Mouse (Mus musculus): ENCODE measurements at regions not wholly inside any gene's neighbourhood (a gene's known extent, or its start where the extent isn't known, plus 50 kb on each side); places are given as distances from the start of the nearest gene placed in this dataset.
"Not testable (repeated sequence)": the region's sequence is repeated elsewhere in the genome, so short reads cannot be mapped to it uniquely, and the experiment has no call there.

DNA sequence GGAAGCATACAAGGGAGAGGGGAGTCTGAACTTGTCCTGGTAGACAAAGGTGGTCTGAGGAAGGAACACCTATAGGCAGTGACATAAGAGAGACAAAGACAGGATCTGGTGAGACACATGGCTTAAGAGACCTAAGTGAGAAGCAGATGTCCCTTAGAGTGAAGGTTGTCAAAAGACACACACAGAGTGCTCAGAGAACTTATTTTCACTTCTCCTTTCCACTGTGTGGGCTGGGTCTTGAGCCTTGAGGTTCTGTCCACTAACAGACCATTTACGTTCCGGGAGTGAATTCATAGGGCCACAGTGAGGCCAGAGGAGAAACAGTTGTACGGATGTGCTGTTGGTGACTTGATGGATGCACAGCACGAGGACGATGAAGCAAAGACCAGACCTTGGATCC, 422.8 kb downstream of the Tcerg1l start:
- no peaks in the 10 kb centered on the region for H3K36me3 ChIP-seq (ENCODE audit: control insufficient read depth, insufficient read depth, low read length)
- WGBS = 93% methylated on average over 5 of the region's 5 CpGs

DNA sequence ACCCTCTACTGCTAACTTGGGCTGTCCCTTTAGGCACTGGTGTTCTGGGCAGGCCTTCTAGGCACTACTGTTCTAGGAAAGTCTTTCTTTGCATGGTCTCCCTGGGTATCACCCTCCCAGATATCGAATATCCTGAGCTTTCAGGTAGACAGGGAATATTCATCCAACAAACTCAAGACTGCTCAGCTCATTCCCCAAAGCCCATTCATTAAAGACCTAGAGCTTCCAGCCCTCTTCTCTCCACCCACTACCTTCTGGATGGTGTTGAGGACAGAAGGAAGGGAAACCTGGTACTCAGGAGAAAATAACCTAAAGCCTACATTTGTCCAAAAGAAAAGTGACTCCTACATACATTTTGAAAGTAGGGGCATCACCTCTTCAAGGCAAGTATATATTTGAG, 420.0 kb downstream of the Tcerg1l start:
- no peak overlapping the region for H3K4me2 ChIP-seq (ENCODE audit: low read length)
- DNase-seq (ENCODE audit: low spot score) (no peak), ATAC-seq (no peak)
- H3K27me3 ChIP-seq (replicated peaks; ENCODE audit: control insufficient read depth, insufficient read depth, low read length) = no peaks in the 10 kb centered on the region
- WGBS = 79% methylated on average over 1 of the region's 1 CpGs
- no peak overlapping the region for H3K9ac ChIP-seq (ENCODE audit: low read length)
- H3K27ac ChIP-seq (ENCODE audit: low read depth, low read length) = no peak overlapping the region
- no peak overlapping the region for H3K4me3 ChIP-seq (ENCODE audit: low read depth, low read length)
- H3K9me3 ChIP-seq (replicated peaks; ENCODE audit: control insufficient read depth, low read length) = no peaks in the 10 kb centered on the region
- no peaks in the 10 kb centered on the region for H3K36me3 ChIP-seq (ENCODE audit: control insufficient read depth, insufficient read depth, low read length)
- no peaks in the 10 kb centered on the region for H3K4me1 ChIP-seq (ENCODE audit: control insufficient read depth, insufficient read depth, low read length)

More for the DNA sequence above, 422.8 kb downstream of the Tcerg1l start:
- no peaks in the 10 kb centered on the region for H3K9me3 ChIP-seq (replicated peaks; ENCODE audit: control insufficient read depth, low read length)
- H3K4me2 ChIP-seq (ENCODE audit: low read length) = no peak overlapping the region
- no peak for DNase-seq (ENCODE audit: low spot score)
- H3K27me3 ChIP-seq (replicated peaks; ENCODE audit: control insufficient read depth, insufficient read depth, low read length) = no peaks in the 10 kb centered on the region
- H3K27ac ChIP-seq (ENCODE audit: low read depth, low read length) = no peak overlapping the region
- no peak overlapping the region for H3K9ac ChIP-seq (ENCODE audit: low read length)
- ATAC-seq = no peak
- no peak overlapping the region for H3K4me3 ChIP-seq (ENCODE audit: low read depth, low read length)
- H3K4me1 ChIP-seq (ENCODE audit: control insufficient read depth, insufficient read depth, low read length) = no peaks in the 10 kb centered on the region

DNA sequence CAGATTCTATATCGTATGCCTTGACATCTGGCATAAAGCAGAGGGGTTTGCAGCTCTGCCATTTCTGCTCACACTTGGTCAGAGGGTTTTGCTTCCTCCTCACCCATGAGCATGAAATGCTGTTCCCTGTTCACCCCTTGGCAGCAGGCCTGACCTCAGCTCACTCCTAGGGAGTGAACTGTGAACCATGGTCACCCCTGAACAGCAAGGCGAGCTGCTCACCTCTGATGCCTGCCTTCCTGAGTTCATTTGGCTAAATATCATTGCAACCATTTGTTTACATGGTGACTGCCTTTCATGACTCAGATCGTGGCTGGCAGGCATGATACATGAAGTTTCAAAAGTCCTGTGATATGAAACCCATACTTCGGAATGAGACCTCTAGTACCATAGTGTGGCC, 418.2 kb downstream of the Tcerg1l start:
- Histone ChIP-seq H3K4me1 (ENCODE audit: control insufficient read depth, insufficient read depth, low read length) (no peaks in the 10 kb centered on the region), H3K4me3 (ENCODE audit: low read depth, low read length) (no peak overlapping the region)
- WGBS = 85% methylated on average over 4 of the region's 4 CpGs

GRCm38 (mm10) chr7:138005806-138006205, 391.7 kb downstream of the Tcerg1l start:
- DNase-seq (ENCODE audit: low spot score) (no peak), ATAC-seq (no peak)
- no peak overlapping the region for H3K4me2 ChIP-seq (ENCODE audit: low read length)
- no peak overlapping the region for H3K27ac ChIP-seq (ENCODE audit: low read depth, low read length)
- H3K4me1 ChIP-seq (ENCODE audit: control insufficient read depth, insufficient read depth, low read length) = peaks cover 11% of the 10 kb centered on the region
- H3K27me3 ChIP-seq (replicated peaks; ENCODE audit: control insufficient read depth, insufficient read depth, low read length) = no peaks in the 10 kb centered on the region
- no peak overlapping the region for H3K4me3 ChIP-seq (ENCODE audit: low read depth, low read length)
- WGBS = 44% methylated on average over 3 of the region's 3 CpGs
- no peaks in the 10 kb centered on the region for H3K36me3 ChIP-seq (ENCODE audit: control insufficient read depth, insufficient read depth, low read length)
- no peak overlapping the region for H3K9ac ChIP-seq (ENCODE audit: low read length)
- no peaks in the 10 kb centered on the region for H3K9me3 ChIP-seq (replicated peaks; ENCODE audit: control insufficient read depth, low read length)

More for the DNA sequence above, 418.2 kb downstream of the Tcerg1l start:
- H3K9me3 ChIP-seq (replicated peaks; ENCODE audit: control insufficient read depth, low read length) = no peaks in the 10 kb centered on the region
- H3K27ac ChIP-seq (ENCODE audit: low read depth, low read length) = no peak overlapping the region
- no peak overlapping the region for H3K9ac ChIP-seq (ENCODE audit: low read length)
- H3K4me2 ChIP-seq (ENCODE audit: low read length) = no peak overlapping the region
- DNase-seq (ENCODE audit: low spot score) (no peak), ATAC-seq (no peak)
- H3K27me3 ChIP-seq (replicated peaks; ENCODE audit: control insufficient read depth, insufficient read depth, low read length) = no peaks in the 10 kb centered on the region
- no peaks in the 10 kb centered on the region for H3K36me3 ChIP-seq (ENCODE audit: control insufficient read depth, insufficient read depth, low read length)

GRCm38 (mm10) chr7:138006971-138007370, 390.6 kb downstream of the Tcerg1l start:
- no peak for ATAC-seq
- Histone ChIP-seq H3K9me3 (replicated peaks; ENCODE audit: control insufficient read depth, low read length) (no peaks in the 10 kb centered on the region), H3K27ac (ENCODE audit: low read depth, low read length) (no peak overlapping the region), H3K27me3 (replicated peaks; ENCODE audit: control insufficient read depth, insufficient read depth, low read length) (no peaks in the 10 kb centered on the region), H3K36me3 (ENCODE audit: control insufficient read depth, insufficient read depth, low read length) (no peaks in the 10 kb centered on the region), H3K4me3 (ENCODE audit: low read depth, low read length) (no peak overlapping the region), H3K9ac (ENCODE audit: low read length) (no peak overlapping the region), H3K4me1 (ENCODE audit: control insufficient read depth, insufficient read depth, low read length) (peaks cover 11% of the 10 kb centered on the region), H3K4me2 (ENCODE audit: low read length) (no peak overlapping the region)
- peak; percentile 30 for DNase-seq (ENCODE audit: low spot score)
- 48% methylated on average over 3 of the region's 3 CpGs for WGBS

DNA sequence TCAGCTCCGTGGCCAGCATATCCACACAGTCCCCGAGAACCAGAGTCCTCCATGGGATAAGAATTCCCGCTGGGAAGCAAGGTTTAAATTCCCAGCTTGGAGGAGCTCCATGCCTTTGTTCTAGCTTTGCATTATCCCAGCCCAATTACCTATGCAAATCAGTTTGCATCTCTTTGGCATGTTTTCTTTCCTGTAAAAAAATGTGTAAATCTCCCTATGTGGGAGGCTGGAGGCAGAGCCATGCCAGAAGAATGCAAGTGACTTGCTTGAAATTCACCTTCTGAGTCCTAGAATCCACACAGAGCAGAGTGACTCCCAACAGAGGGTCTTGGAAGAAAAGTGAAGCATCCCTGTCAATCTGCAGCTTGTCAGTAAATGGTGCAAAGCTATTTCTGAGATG, 388.9 kb downstream of the Tcerg1l start:
- H3K4me1 ChIP-seq (ENCODE audit: control insufficient read depth, insufficient read depth, low read length) = peaks cover 11% of the 10 kb centered on the region
- DNase-seq (ENCODE audit: low spot score) (peak; percentile 67), ATAC-seq (no peak)
- H3K9me3 ChIP-seq (replicated peaks; ENCODE audit: control insufficient read depth, low read length) = no peaks in the 10 kb centered on the region
- no peaks in the 10 kb centered on the region for H3K36me3 ChIP-seq (ENCODE audit: control insufficient read depth, insufficient read depth, low read length)
- no peak overlapping the region for H3K4me2 ChIP-seq (ENCODE audit: low read length)
- no peak overlapping the region for H3K4me3 ChIP-seq (ENCODE audit: low read depth, low read length)
- H3K27me3 ChIP-seq (replicated peaks; ENCODE audit: control insufficient read depth, insufficient read depth, low read length) = no peaks in the 10 kb centered on the region
- WGBS = 8% methylated on average over 3 of the region's 3 CpGs
- H3K9ac ChIP-seq (ENCODE audit: low read length) = no peak overlapping the region
- 0 out of 2 replicates have a peak overlapping the region, but pooled peaks have one; percentile 21 for H3K27ac ChIP-seq (ENCODE audit: low read depth, low read length)

GRCm38 (mm10) chr7:138024021-138024420, 373.5 kb downstream of the Tcerg1l start:
- not testable (repeated sequence) for H3K4me1 ChIP-seq (ENCODE audit: control insufficient read depth, insufficient read depth, low read length); H3K27ac ChIP-seq (ENCODE audit: low read depth, low read length); ATAC-seq; H3K36me3 ChIP-seq (ENCODE audit: control insufficient read depth, insufficient read depth, low read length); H3K27me3 ChIP-seq (replicated peaks; ENCODE audit: control insufficient read depth, insufficient read depth, low read length); H3K9me3 ChIP-seq (replicated peaks; ENCODE audit: control insufficient read depth, low read length); H3K4me2 ChIP-seq (ENCODE audit: low read length); H3K9ac ChIP-seq (ENCODE audit: low read length); H3K4me3 ChIP-seq (ENCODE audit: low read depth, low read length); DNase-seq (ENCODE audit: low spot score)
- WGBS = 89% methylated on average over 1 of the region's 1 CpGs

DNA sequence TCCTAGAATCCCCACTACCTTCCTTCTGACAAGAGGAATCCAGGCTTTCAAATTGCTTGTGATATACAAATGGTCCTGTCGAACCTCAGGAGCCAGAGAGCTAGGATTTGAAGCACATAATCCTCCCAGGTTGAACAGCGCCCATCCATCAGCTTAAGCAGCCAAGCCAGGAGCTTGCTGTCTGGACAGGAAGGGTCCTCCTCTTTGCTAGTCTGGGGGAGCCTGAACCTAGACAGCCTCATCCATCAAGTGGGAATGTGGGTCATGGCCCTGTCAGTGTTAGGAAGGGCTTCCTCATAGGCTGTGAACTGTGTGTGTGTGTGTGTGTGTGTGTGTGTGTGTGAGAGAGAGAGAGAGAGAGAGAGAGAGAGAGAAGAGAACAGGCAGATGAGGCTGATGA, 345.8 kb downstream of the Tcerg1l start:
- H3K9ac ChIP-seq (ENCODE audit: low read length) = no peak overlapping the region
- H3K27ac ChIP-seq (ENCODE audit: low read depth, low read length) = no peak overlapping the region
- ATAC-seq (no peak), DNase-seq (ENCODE audit: low spot score) (no peak)
- no peaks in the 10 kb centered on the region for H3K36me3 ChIP-seq (ENCODE audit: control insufficient read depth, insufficient read depth, low read length)
- H3K27me3 ChIP-seq (replicated peaks; ENCODE audit: control insufficient read depth, insufficient read depth, low read length) = no peaks in the 10 kb centered on the region
- 61% methylated on average over 2 of the region's 2 CpGs for WGBS
- H3K4me1 ChIP-seq (ENCODE audit: control insufficient read depth, insufficient read depth, low read length) = no peaks in the 10 kb centered on the region
- H3K4me2 ChIP-seq (ENCODE audit: low read length) = no peak overlapping the region
- no peaks in the 10 kb centered on the region for H3K9me3 ChIP-seq (replicated peaks; ENCODE audit: control insufficient read depth, low read length)
- no peak overlapping the region for H3K4me3 ChIP-seq (ENCODE audit: low read depth, low read length)

DNA sequence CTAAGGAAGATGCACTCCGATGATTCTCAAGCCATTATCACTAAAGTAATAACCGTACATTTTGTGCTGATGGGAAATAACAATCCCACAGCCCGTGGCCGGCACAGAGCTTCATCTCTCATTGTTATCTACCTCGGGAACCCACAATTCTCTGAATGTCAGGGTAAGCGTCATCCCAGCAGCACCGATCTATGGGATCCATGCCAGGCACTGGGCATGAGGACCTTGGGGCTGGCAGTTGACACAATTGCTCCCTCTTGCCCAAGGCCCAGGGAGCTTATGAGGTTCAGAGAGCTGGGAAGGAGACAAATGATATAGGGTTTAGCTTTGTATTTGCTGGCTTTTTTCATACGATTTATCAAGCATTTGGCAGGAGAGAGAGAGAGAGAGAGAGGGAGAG, 342.8 kb downstream of the Tcerg1l start:
- no peak overlapping the region for H3K9ac ChIP-seq (ENCODE audit: low read length)
- no peaks in the 10 kb centered on the region for H3K36me3 ChIP-seq (ENCODE audit: control insufficient read depth, insufficient read depth, low read length)
- 87% methylated on average over 8 of the region's 8 CpGs for WGBS
- no peak for DNase-seq (ENCODE audit: low spot score)
- no peak for ATAC-seq
- no peaks in the 10 kb centered on the region for H3K4me1 ChIP-seq (ENCODE audit: control insufficient read depth, insufficient read depth, low read length)
- H3K27ac ChIP-seq (ENCODE audit: low read depth, low read length) = no peak overlapping the region
- H3K4me3 ChIP-seq (ENCODE audit: low read depth, low read length) = no peak overlapping the region
- H3K4me2 ChIP-seq (ENCODE audit: low read length) = no peak overlapping the region
- no peaks in the 10 kb centered on the region for H3K9me3 ChIP-seq (replicated peaks; ENCODE audit: control insufficient read depth, low read length)
- H3K27me3 ChIP-seq (replicated peaks; ENCODE audit: control insufficient read depth, insufficient read depth, low read length) = no peaks in the 10 kb centered on the region
